Mouse (Mus musculus) regulatory T cell (primary cell): ENCODE data around the gene Ift20.

ENCODE experiments used
- in situ Hi-C: fragments of 300-600 bp; cut with MboI, MseI; formaldehyde crosslinking; loops from one replicate; pipeline ENCODE4 v1.15.1; 2025; ENCODE audit warnings: high pct_unique_total_duplicates

The Ift20 gene

DNA sequence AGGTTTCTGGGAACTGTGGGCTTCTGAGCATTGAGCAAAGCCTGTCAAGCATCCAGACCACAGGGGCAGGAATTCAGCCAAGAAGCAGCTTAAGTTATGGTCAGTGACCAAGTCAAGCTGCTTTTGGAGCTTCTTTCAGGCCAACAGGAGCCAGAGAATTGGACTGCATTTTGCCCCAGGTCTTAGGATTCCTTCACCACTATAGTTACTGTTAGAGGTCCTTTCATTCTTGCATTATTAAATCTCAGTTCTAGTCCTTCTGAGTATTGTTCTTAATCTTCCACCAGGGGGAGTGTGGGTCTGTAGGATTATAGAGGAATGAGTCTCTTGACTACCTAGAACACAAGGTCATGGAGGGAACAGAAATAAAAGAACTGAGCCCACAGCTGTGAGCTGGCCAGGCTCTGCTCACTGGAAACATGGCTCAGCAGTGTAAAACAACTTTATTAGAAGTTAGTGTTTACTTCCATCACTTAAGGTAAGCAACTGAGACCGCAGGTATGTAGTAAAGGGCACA is 13.6 kb upstream of the Ift20 start:
- in situ Hi-C loops = no loop called here

- in situ Hi-C loops = no loop called here
Measured at GRCm38 (mm10) chr11:78523241-78523955, 12.8 kb upstream of the Ift20 start.

DNA sequence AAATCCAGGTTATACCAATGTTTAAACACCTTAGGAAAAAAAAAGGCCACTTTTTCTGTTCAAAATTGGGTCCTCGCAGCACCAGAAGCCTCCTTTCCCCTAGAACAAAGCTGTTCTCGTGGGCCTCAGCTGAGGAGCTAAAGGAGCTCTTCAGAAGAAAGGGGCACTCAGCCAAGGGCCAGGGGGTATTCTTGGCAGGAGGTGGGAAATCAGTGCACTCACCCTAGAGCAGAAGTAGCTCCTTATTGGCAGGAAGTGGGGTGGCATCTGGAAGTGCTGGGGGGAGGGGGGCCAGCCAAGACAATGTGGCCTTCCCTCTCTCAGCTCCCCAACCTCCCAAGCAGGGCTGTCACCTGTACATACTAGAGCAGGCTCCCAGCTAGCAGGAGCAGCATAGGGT is 11.3 kb upstream of the Ift20 start:
- in situ Hi-C loops = no loop called here

- in situ Hi-C loops = no loop called here
Measured at GRCm38 (mm10) chr11:78528714-78529113, 7.4 kb upstream of the Ift20 start.

DNA sequence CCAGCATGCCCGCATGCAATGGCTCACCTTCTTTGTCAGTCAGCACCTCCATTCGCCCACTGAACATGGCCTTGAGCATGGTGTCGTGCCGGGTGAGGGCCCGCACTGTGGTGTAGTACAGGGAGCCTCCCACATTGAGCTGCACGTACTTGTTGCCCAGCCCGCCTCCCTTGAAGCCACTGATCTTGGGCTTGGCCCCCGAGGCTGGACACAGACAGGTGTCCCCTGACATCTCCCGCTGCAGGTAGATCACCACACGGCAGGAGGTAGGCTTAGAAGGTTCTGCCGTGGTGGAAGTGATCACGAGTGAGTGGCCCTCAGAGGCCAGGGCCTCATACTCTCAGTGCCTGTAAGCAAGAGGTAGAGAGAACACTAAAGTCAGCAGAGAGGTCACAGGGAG is 6.2 kb upstream of the Ift20 start:
- in situ Hi-C loops = loop anchor here (10.0 kb wide), 1 partner anchor 1315 kb away; the partner anchor contains the start of gene Ssh2

DNA sequence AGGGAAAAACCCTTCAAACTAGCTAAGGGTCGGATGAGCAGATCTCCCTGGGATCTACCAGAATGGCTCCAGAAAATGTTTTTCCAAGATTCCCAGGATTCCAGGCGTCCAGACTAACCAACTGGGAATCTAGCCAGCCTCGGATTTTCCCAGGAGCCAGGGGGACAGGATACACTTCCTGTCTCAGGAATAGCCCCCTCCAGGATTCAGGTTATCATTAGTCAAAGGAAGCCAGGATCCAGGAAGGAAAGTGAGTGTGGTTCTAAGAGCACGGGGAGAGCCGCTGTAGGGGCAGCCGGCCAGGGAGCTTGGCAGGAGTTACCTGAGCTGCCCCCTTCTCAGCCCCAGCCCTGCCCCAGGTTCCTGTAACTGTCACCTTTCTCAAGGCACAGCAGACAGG is 5.1 kb upstream of the Ift20 start:
- in situ Hi-C loops = loop anchor here (10.0 kb wide), 1 partner anchor 1316 kb away; the partner anchor contains the start of gene Ssh2

- in situ Hi-C loops = loop anchor here (10.0 kb wide), 1 partner anchor 1317 kb away; the partner anchor contains the start of gene Ssh2
Measured at GRCm38 (mm10) chr11:78531515-78531914, 4.6 kb upstream of the Ift20 start.

DNA sequence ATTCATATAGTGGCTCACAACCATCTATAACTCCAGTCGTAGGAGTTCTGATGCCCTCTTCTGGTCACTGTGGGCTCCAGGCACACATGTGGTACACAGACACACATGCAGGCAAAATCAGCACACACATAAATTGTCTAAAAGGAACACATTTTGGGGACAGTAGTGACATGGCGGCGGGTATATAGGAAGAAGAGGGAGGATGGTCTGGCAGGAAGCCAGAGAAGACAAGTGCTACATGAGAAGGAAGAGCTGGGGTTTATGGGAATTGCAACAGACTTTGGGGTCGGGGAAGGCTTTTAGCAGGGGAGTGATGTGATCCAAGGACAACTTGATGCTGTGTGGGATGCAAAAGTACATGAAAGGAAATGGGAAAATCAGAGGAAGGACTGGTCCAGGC is 1.6 kb upstream of the Ift20 start:
- in situ Hi-C loops = loop anchor here (10.0 kb wide), 1 partner anchor 1320 kb away; the partner anchor contains the start of gene Ssh2

GRCm38 (mm10) chr11:78535376-78536079 is 633 bp upstream of the Ift20 start:
- in situ Hi-C loops = loop anchor here (10.0 kb wide), 1 partner anchor 1321 kb away; the partner anchor contains the start of gene Ssh2

GRCm38 (mm10) chr11:78536690-78537084 is 526 bp downstream of the Ift20 start:
- in situ Hi-C loops = loop anchor here (10.0 kb wide), 1 partner anchor 1322 kb away; the partner anchor contains the start of gene Ssh2

- in situ Hi-C loops = no loop called here
Measured at GRCm38 (mm10) chr11:78540358-78540757, 4.2 kb downstream of the Ift20 start.

GRCm38 (mm10) chr11:78544449-78545111 is 8.4 kb downstream of the Ift20 start:
- in situ Hi-C loops = no loop called here

GRCm38 (mm10) chr11:78545181-78545580 is 9.0 kb downstream of the Ift20 start:
- in situ Hi-C loops = no loop called here

- in situ Hi-C loops = no loop called here
Measured at GRCm38 (mm10) chr11:78547718-78548460, 11.7 kb downstream of the Ift20 start.

- in situ Hi-C loops = no loop called here
Measured at GRCm38 (mm10) chr11:78549491-78549987, 13.4 kb downstream of the Ift20 start.

- in situ Hi-C loops = no loop called here
Measured at GRCm38 (mm10) chr11:78550168-78551058, 14.3 kb downstream of the Ift20 start, which contains the start of gene Tmem97. Tmem97 (minus strand) TSS chr11:78550777.

DNA sequence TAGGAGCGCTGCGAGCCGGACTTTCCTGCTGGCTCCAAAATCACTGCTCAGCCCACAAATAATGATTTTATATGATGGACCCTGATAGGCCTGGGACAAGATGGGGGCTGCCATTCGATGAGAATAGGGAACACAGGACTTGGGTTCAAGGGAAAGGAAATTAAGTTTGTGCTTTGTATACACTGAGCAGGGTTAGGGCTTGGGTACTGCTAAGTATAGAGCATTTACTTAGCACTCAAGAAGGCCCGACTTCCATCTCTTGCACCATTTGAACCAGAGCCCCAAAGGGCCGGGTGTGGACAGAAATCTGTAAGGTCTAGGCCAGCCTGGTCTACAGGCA is 14.9 kb downstream of the Ift20 start:
- in situ Hi-C loops = no loop called here

DNA sequence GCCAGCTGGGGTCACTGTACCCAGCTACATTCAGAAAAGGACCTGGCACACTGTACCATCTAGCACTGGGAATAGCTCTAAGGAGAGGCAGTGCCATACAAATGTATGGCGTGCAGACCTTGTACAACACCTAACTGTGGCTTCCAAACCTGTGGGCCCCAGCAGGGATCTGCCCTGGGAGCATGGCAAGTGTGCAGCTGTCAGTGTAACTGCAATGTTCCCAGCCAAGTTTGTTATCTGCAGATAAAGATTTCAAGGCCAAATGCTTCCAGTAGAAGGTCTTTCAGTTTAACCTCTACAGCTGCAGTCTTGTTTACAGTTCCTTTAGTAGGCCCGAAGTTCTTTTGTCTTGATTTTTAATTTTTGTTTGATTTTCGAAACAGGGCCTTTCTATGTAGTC is 19.5 kb downstream of the Ift20 start:
- in situ Hi-C loops = no loop called here

DNA sequence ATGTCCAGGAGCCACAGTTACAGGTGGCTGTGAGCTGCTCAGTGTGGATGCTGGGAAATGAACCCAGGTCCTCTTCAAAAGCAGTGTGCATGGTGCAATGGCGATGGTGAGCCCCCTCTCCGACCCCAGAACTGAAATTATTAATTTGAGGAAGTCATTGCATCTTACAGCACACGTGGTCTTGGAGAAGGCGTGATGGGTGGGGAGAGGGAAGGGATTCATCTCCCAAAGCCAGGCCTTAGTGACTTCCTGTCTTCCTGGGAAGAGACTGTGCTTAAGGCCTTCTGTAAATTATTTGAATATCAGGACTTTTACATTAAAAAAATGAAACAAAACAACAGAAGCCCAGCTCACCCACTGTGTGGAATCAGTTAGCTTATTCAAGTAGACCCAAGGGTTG is 19.9 kb downstream of the Ift20 start:
- in situ Hi-C loops = no loop called here

DNA sequence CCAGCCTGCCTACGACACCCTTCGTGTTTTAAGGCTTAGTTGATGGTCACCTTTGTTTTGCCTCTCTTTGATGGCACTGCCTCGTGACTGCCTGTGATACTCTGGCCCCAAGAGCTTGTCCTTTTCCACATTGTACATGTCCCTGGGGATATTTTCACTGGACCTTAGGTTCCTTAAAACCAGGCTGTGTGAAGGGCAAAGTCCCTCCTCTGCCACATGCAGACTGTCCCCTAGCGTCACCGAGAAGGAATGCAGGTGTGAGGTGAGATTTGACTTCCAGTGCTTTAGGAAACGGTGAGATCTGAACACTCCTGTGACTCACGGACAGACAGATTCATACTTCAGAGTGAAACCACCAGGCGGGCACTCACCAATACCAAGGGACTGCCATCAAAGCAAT is 21.1 kb downstream of the Ift20 start:
- in situ Hi-C loops = no loop called here
